ENCODE assay signal across 16 mouse cellular contexts in genomic region chr14:31721256-31721655, GRCm38 (mm10).
"Had no signal": no experiment of that assay in that cellular context is flagged by ENCODE, and none has a peak within 500 bp of the region (broad histone marks: within the 10 kb centered on the region; RNA-seq: fewer than 3 reads in every experiment).

No protein-coding gene starts in this region.

- H3K27ac ChIP-seq: lung, embryonic 15.5 days; midbrain, embryonic 10.5 days; midbrain, embryonic 12.5 days; neural tube, embryonic 13.5 days; stomach, embryonic 15.5 days; stomach, postnatal 0 days had no signal

- DNase-seq: lung, adult 18-20 months; lung, postnatal 4 days; midbrain, embryonic 14.5 days; right cerebral cortex, postnatal 14 days; thymus, adult 2 months; thymus, postnatal 25 days; thymus, postnatal 4 days had no signal

- H3K4me1 ChIP-seq: lung, embryonic 15.5 days; midbrain, embryonic 10.5 days; midbrain, embryonic 12.5 days; neural tube, embryonic 13.5 days; stomach, embryonic 15.5 days had no signal

- H3K9ac ChIP-seq: lung, embryonic 15.5 days; midbrain, embryonic 12.5 days; neural tube, embryonic 13.5 days; stomach, embryonic 15.5 days had no signal

- H3K4me2 ChIP-seq: lung, embryonic 15.5 days; midbrain, embryonic 12.5 days; neural tube, embryonic 13.5 days; stomach, embryonic 15.5 days had no signal

- H3K27me3 ChIP-seq: lung, embryonic 15.5 days; midbrain, embryonic 12.5 days; neural tube, embryonic 13.5 days; stomach, embryonic 15.5 days had no signal

- H3K9me3 ChIP-seq: lung, embryonic 15.5 days; midbrain, embryonic 10.5 days; midbrain, embryonic 12.5 days; neural tube, embryonic 13.5 days; stomach, embryonic 15.5 days had no signal

- ATAC-seq: lung, postnatal 0 days; midbrain, embryonic 16.5 days had no signal

- H3K4me3 ChIP-seq: lung, embryonic 15.5 days; midbrain, embryonic 10.5 days; midbrain, embryonic 12.5 days; myocyte; neural tube, embryonic 13.5 days; stomach, embryonic 15.5 days had no signal
